Mouse (Mus musculus) liver, embryonic 14.5 days (tissue): ENCODE measurements at regions not wholly inside any gene's neighbourhood (a gene's known extent, or its start where the extent isn't known, plus 50 kb on each side); places are given as distances from the start of the nearest gene placed in this dataset.
"Not testable (repeated sequence)": the region's sequence is repeated elsewhere in the genome, so short reads cannot be mapped to it uniquely, and the experiment has no call there.

Experiments used
- ATAC-seq: fragments of 200-750 bp; cut with Nextera tagmentation; 2 replicates; pipeline ENCODE4 v1.8.0; 2017; ENCODE audit warnings: moderate number of reproducible peaks, mild to moderate bottlenecking, moderate library complexity; ENCODE audit not compliant: insufficient read depth
- DNase-seq, 3 experiments: peaks; one replicate each; pipeline ENCODE4 v3.0.0-alpha.2; 2012 to 2013; ENCODE audit warnings: low read depth in 3 of 3, low spot score in 3 of 3
- H3K27ac ChIP-seq: fragments of 300-500 bp; sonication (generic); 2 replicates; pipeline ENCODE4 v1.5.1; 2014; ENCODE audit warnings: moderate library complexity, mild to moderate bottlenecking, control low read depth, inconsistent platforms
- H3K27me3 ChIP-seq: fragments of 300-500 bp; sonication (generic); 2 replicates; pipeline ENCODE4 v1.6.1; 2014; ENCODE audit warnings: mild to moderate bottlenecking, low read length, moderate library complexity; ENCODE audit not compliant: control insufficient read depth, insufficient read depth
- H3K36me3 ChIP-seq: fragments of 300-500 bp; sonication (generic); replicated peaks from 2 replicates; pipeline ENCODE4 v1.6.1; 2014; ENCODE audit warnings: low read depth; ENCODE audit not compliant: control insufficient read depth, insufficient read depth
- H3K4me1 ChIP-seq, 2 experiments: fragments of 200-500 bp in 1 of 2; fragments of 300-500 bp in 1 of 2; sonication (generic) in 1 of 2; replicated peaks; 2 replicates each; pipeline ENCODE4 v1.6.1; 2012 to 2014; ENCODE audit warnings: antibody characterized with exemption in 1 of 2, inconsistent platforms in 1 of 2, low read length in 1 of 2; ENCODE audit not compliant: control insufficient read depth in 2 of 2, insufficient read depth in 2 of 2
- H3K4me2 ChIP-seq: fragments of 300-500 bp; sonication (generic); 2 replicates; pipeline ENCODE4 v1.6.1; 2014; ENCODE audit warnings: low read depth, mild to moderate bottlenecking, control low read depth, moderate library complexity
- H3K4me3 ChIP-seq, 2 experiments: fragments of 200-500 bp in 1 of 2; fragments of 300-500 bp in 1 of 2; sonication (generic) in 1 of 2; 2 replicates each; pipeline ENCODE4 v1.5.1; 2012 to 2014; ENCODE audit warnings: low read depth in 2 of 2, low read length in 2 of 2, mild to moderate bottlenecking in 2 of 2, control low read depth in 1 of 2, inconsistent platforms in 1 of 2, moderate library complexity in 1 of 2; ENCODE audit not compliant: insufficient read depth in 1 of 2
- H3K9ac ChIP-seq: fragments of 300-500 bp; sonication (generic); replicated peaks from 2 replicates; pipeline ENCODE4 v1.6.1; 2014; ENCODE audit warnings: mild to moderate bottlenecking, control low read depth, moderate library complexity
- H3K9me3 ChIP-seq: fragments of 300-500 bp; sonication (generic); 2 replicates; pipeline ENCODE4 v1.6.1; 2016; ENCODE audit warnings: low read length, mixed read lengths; ENCODE audit not compliant: control insufficient read depth
- CTCF ChIP-seq: IDR thresholded peaks from 2 replicates; pipeline ENCODE4 v1.5.1; 2016; ENCODE audit warnings: antibody characterized with exemption, low read depth, control low read depth
- EP300 ChIP-seq: IDR thresholded peaks from 2 replicates; pipeline ENCODE4 v1.6.1; 2016; ENCODE audit warnings: antibody characterized with exemption, low read depth
- WGBS: fragments of 180-500 bp; shearing (Covaris S2); extraction: QIAGEN DNeasy Blood & Tissue Kit; methylation state at CpG from one replicate; pipeline ENCODE4 v1.1.7; 2014; ENCODE audit not compliant: insufficient replicate concordance; 5-methylcytosine and 5-hydroxymethylcytosine counted together

DNA sequence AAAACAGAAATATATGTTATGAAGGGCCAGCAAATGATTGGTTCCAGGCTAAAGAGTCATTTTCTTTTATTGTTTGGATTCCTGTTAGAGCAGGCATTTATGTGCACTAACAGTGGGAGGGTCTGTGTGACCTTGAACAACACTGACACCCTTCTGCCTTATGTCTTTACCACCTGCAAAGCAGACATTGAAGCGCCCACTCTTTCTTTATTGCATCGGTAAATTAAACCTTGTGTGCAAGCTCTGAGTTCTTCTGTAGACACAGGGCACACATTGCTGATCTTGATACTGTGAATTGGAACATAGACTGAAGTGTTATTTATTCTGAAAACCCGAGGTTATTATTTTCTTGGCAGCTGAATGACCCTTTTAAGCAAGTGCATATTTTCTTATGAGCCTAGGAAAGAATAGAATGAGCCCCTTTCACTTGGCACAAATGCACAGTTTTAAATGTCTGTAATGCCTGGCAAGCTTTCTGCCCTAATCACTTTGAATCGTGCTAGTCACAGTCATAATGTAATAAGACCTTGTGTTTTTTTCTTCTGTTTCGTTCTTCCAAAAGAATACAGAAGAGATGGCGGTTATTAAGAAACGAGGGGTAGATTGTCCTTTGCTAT is 125.1 kb upstream of the Cobl start:
- TF ChIP-seq EP300 (no peak), CTCF (no peak)
- H3K4me2 ChIP-seq = no peak overlapping the region
- ATAC-seq (no peak), DNase-seq (no peak)
- no peak overlapping the region for H3K27ac ChIP-seq
- WGBS = 59% methylated on average over 7 of the region's 7 CpGs
- H3K9me3 ChIP-seq = no peaks in the 10 kb centered on the region
- H3K9ac ChIP-seq = no peak overlapping the region
- H3K4me1 ChIP-seq = no peaks in the 10 kb centered on the region
- no peaks in the 10 kb centered on the region for H3K27me3 ChIP-seq
- H3K36me3 ChIP-seq = no peaks in the 10 kb centered on the region
- H3K4me3 ChIP-seq = no peak overlapping the region

- H3K27ac ChIP-seq, H3K36me3 ChIP-seq, H3K27me3 ChIP-seq, H3K4me1 ChIP-seq, H3K4me2 ChIP-seq, DNase-seq, ATAC-seq, H3K9me3 ChIP-seq, H3K9ac ChIP-seq, H3K4me3 ChIP-seq: not testable (repeated sequence)
- 35% methylated on average over 2 of the region's 2 CpGs for WGBS
Observed at GRCm38 (mm10) chr11:12584851-12585680, 120.3 kb upstream of the Cobl start.

DNA sequence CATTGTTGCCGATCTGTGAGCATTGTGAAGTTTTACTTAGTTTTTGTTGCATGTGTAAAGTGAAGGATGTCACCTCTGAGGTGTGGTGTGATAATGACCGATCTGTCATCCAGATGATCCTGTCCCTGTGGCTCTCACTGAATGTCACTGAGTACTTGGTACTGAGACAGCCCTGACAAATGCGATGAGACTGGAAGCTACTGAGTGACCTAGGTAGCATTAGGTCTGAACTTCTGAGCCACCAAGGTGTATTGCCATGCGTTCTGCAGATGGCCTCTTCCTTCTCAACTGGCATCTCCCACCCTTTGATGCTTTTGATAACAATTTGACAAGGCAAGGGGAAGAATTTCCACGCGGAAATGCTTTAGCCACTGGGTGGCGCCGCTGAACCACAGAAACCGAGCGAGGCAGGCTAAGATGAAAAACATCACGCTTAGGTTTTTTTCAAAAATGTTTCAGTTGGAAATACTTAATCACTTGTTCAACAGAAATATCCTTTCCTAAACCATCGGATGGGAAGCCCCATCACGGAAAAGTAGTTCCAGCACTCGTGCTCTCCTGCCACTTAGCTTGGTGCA is 114.3 kb upstream of the Cobl start:
- H3K9me3 ChIP-seq = no peaks in the 10 kb centered on the region
- no peaks in the 10 kb centered on the region for H3K36me3 ChIP-seq
- DNase-seq = no peak
- H3K4me2 ChIP-seq = no peak overlapping the region
- H3K27me3 ChIP-seq = no peaks in the 10 kb centered on the region
- H3K9ac ChIP-seq = no peak overlapping the region
- ATAC-seq = no peak
- H3K27ac ChIP-seq = no peak overlapping the region
- no peak overlapping the region for H3K4me3 ChIP-seq
- TF ChIP-seq EP300 = no peak
- peak; percentile 44; the same call in 1 of the 2 replicates for TF ChIP-seq CTCF
- 35% methylated on average over 14 of the region's 14 CpGs for WGBS
- H3K4me1 ChIP-seq = no peaks in the 10 kb centered on the region

DNA sequence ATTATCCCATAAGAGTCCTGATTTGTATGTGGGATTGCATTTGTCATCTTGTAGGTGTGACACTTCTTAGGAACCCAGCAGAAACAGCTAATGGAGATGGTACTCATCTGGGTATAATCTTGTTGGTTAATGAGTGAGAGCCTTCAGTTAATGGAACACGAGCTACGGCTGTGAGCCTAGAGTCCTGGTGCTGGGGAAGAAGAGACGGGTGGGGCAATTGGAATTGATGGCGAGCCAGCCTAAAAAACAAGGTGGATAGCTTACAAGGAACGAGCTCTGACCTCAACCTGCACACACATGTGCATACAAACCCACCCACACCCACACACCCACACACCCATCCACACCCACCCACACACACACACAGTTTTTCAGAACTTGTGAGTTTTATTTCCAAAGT is 94.9 kb upstream of the Cobl start:
- TF ChIP-seq EP300 = no peak
- no peak for TF ChIP-seq CTCF
- Histone ChIP-seq H3K27me3 (no peaks in the 10 kb centered on the region), H3K4me3 (no peak overlapping the region), H3K27ac (no peak overlapping the region), H3K9me3 (no peaks in the 10 kb centered on the region), H3K9ac (no peak overlapping the region), H3K4me1 (no peaks in the 10 kb centered on the region), H3K4me2 (no peak overlapping the region), H3K36me3 (no peaks in the 10 kb centered on the region)
- no peak for DNase-seq
- no peak for ATAC-seq
- 56% methylated on average over 5 of the region's 5 CpGs for WGBS

- no peak for TF ChIP-seq EP300
- peak; percentile 51; the same call in 1 of the 2 replicates for TF ChIP-seq CTCF
- Histone ChIP-seq H3K4me2 (no peak overlapping the region), H3K27ac (no peak overlapping the region), H3K4me3 (no peak overlapping the region), H3K9ac (no peak overlapping the region), H3K4me1 (no peaks in the 10 kb centered on the region), H3K27me3 (no peaks in the 10 kb centered on the region), H3K9me3 (no peaks in the 10 kb centered on the region), H3K36me3 (no peaks in the 10 kb centered on the region)
- 26% methylated on average over 1 of the region's 1 CpGs for WGBS
- ATAC-seq (no peak), DNase-seq (peak in 2 of 3 experiments; percentile 2 to 3)
Observed at GRCm38 (mm10) chr11:12558995-12559633, 94.4 kb upstream of the Cobl start.
